Mouse (Mus musculus) small intestine, adult 2 months (tissue): ENCODE data around the gene Flnb.

Source experiments
- CTCF ChIP-seq: fragments of 200-500 bp; IDR thresholded peaks from 2 replicates; pipeline ENCODE4 v1.5.1; 2012; ENCODE audit warnings: low read depth, mild to moderate bottlenecking, control low read depth, inconsistent platforms, low read length, moderate library complexity, mixed read lengths; ENCODE audit not compliant: insufficient replicate concordance, insufficient read length; ENCODE audit errors: extremely low read depth
- POLR2A ChIP-seq: fragments of 200-500 bp; IDR thresholded peaks from 2 replicates; pipeline ENCODE4 v1.6.1; 2012; ENCODE audit warnings: low read depth, mild to moderate bottlenecking, control low read depth, inconsistent platforms, low read length, moderate library complexity

- TF ChIP-seq CTCF = no peak
- no peak for TF ChIP-seq POLR2A
Observed at GRCm38 (mm10) chr14:7919309-7919708, 101.6 kb downstream of the Flnb start.
